Mouse (Mus musculus): ENCODE data around the gene Fam53b. TPM values are rescaled to one million over a fixed set of nuclear protein-coding genes. Genes with fewer than 3 reads are reported as not detected.

Gene Fam53b
- polyA plus RNA-seq, 1 experiment = 26.5 TPM

- Histone ChIP-seq H3ac (ENCODE audit: control insufficient read depth, insufficient read length) (no peak overlapping the region), H3K4me2 (ENCODE audit: low read depth) (no peak overlapping the region), H3K79me2 (ENCODE audit: control insufficient read depth, insufficient read depth) (no peaks in the 10 kb centered on the region), H3K4me3 (no peak overlapping the region), H3K36me3 (ENCODE audit: control insufficient read depth, insufficient read depth) (no peaks in the 10 kb centered on the region), H3K27me3 (ENCODE audit: control insufficient read depth, insufficient read depth, insufficient read length) (no peaks in the 10 kb centered on the region)
- TF ChIP-seq POLR2AphosphoS2 (IDR thresholded peaks at IDR 0.05; ENCODE audit: insufficient read length, low read depth) = no peak
- no peak for TF ChIP-seq TCF12 (IDR thresholded peaks at IDR 0.05; ENCODE audit: insufficient read depth, poor library complexity, severe bottlenecking)
- no peak for TF ChIP-seq TCF3 (IDR thresholded peaks at IDR 0.05; ENCODE audit: insufficient read length, low read depth)
- TF ChIP-seq REST (IDR thresholded peaks at IDR 0.05; ENCODE audit: insufficient read depth, insufficient read length) = no peak
- no peak for TF ChIP-seq MAX (IDR thresholded peaks at IDR 0.05; ENCODE audit: low read depth)
- TF ChIP-seq E2F4 (IDR thresholded peaks at IDR 0.05; ENCODE audit: insufficient read depth) = no peak
- no peak for TF ChIP-seq MYOD1 (IDR thresholded peaks at IDR 0.05; ENCODE audit: control insufficient read depth in 1 of 3, insufficient read length in 2 of 3, low read depth in 2 of 3)
- no peak for TF ChIP-seq CEBPB (IDR thresholded peaks at IDR 0.05; ENCODE audit: insufficient read depth, poor library complexity, severe bottlenecking)
- TF ChIP-seq USF1 (IDR thresholded peaks at IDR 0.05; ENCODE audit: low read depth) = no peak
- TF ChIP-seq SRF (IDR thresholded peaks at IDR 0.05; ENCODE audit: control insufficient read depth, insufficient read length, low read depth) = no peak
- no peak for TF ChIP-seq MYOG (IDR thresholded peaks at IDR 0.05; ENCODE audit: control insufficient read depth in 1 of 3, insufficient read depth in 1 of 3, insufficient read length in 2 of 3, low read depth in 2 of 3)
- TF ChIP-seq POLR2A (IDR thresholded peaks at IDR 0.05; ENCODE audit: insufficient read length, low read depth) = no peak
Measured at GRCm38 (mm10) chr7:132735145-132735544, 78.5 kb downstream of the Fam53b start.

GRCm38 (mm10) chr7:132734222-132734621 is 79.5 kb downstream of the Fam53b start:
- Histone ChIP-seq H3K79me2 (ENCODE audit: control insufficient read depth, insufficient read depth) (no peaks in the 10 kb centered on the region), H3ac (ENCODE audit: control insufficient read depth, insufficient read length) (no peak overlapping the region), H3K27me3 (ENCODE audit: control insufficient read depth, insufficient read depth, insufficient read length) (no peaks in the 10 kb centered on the region), H3K4me3 (no peak overlapping the region), H3K36me3 (ENCODE audit: control insufficient read depth, insufficient read depth) (no peaks in the 10 kb centered on the region), H3K4me2 (ENCODE audit: low read depth) (no peak overlapping the region)
- TF ChIP-seq POLR2AphosphoS2 (IDR thresholded peaks at IDR 0.05; ENCODE audit: insufficient read length, low read depth) = no peak
- no peak for TF ChIP-seq TCF3 (IDR thresholded peaks at IDR 0.05; ENCODE audit: insufficient read length, low read depth)
- TF ChIP-seq MYOG (IDR thresholded peaks at IDR 0.05; ENCODE audit: control insufficient read depth in 1 of 3, insufficient read depth in 1 of 3, insufficient read length in 2 of 3, low read depth in 2 of 3) = no peak
- no peak for TF ChIP-seq MYOD1 (IDR thresholded peaks at IDR 0.05; ENCODE audit: control insufficient read depth in 1 of 3, insufficient read length in 2 of 3, low read depth in 2 of 3)
- no peak for TF ChIP-seq CEBPB (IDR thresholded peaks at IDR 0.05; ENCODE audit: insufficient read depth, poor library complexity, severe bottlenecking)
- TF ChIP-seq SRF (IDR thresholded peaks at IDR 0.05; ENCODE audit: control insufficient read depth, insufficient read length, low read depth) = no peak
- TF ChIP-seq REST (IDR thresholded peaks at IDR 0.05; ENCODE audit: insufficient read depth, insufficient read length) = no peak
- no peak for TF ChIP-seq MAX (IDR thresholded peaks at IDR 0.05; ENCODE audit: low read depth)
- TF ChIP-seq E2F4 (IDR thresholded peaks at IDR 0.05; ENCODE audit: insufficient read depth) = no peak
- TF ChIP-seq TCF12 (IDR thresholded peaks at IDR 0.05; ENCODE audit: insufficient read depth, poor library complexity, severe bottlenecking) = no peak
- no peak for TF ChIP-seq USF1 (IDR thresholded peaks at IDR 0.05; ENCODE audit: low read depth)
- TF ChIP-seq POLR2A (IDR thresholded peaks at IDR 0.05; ENCODE audit: insufficient read length, low read depth) = no peak

GRCm38 (mm10) chr7:132733521-132733920 is 80.2 kb downstream of the Fam53b start:
- Histone ChIP-seq H3K27me3 (ENCODE audit: control insufficient read depth, insufficient read depth, insufficient read length) (no peaks in the 10 kb centered on the region), H3K4me3 (no peak overlapping the region), H3K79me2 (ENCODE audit: control insufficient read depth, insufficient read depth) (no peaks in the 10 kb centered on the region), H3ac (ENCODE audit: control insufficient read depth, insufficient read length) (no peak overlapping the region), H3K4me2 (ENCODE audit: low read depth) (no peak overlapping the region), H3K36me3 (ENCODE audit: control insufficient read depth, insufficient read depth) (no peaks in the 10 kb centered on the region)
- TF ChIP-seq TCF3 (IDR thresholded peaks at IDR 0.05; ENCODE audit: insufficient read length, low read depth) (no peak), MAX (IDR thresholded peaks at IDR 0.05; ENCODE audit: low read depth) (no peak), SRF (IDR thresholded peaks at IDR 0.05; ENCODE audit: control insufficient read depth, insufficient read length, low read depth) (no peak), POLR2AphosphoS2 (IDR thresholded peaks at IDR 0.05; ENCODE audit: insufficient read length, low read depth) (no peak)

GRCm38 (mm10) chr7:132732136-132732789 is 81.4 kb downstream of the Fam53b start:
- H3K36me3 ChIP-seq (ENCODE audit: control insufficient read depth, insufficient read depth) = no peaks in the 10 kb centered on the region
- H3K79me2 ChIP-seq (ENCODE audit: control insufficient read depth, insufficient read depth) = no peaks in the 10 kb centered on the region
- H3K4me2 ChIP-seq (ENCODE audit: low read depth) = no peak overlapping the region
- H3K27me3 ChIP-seq (ENCODE audit: control insufficient read depth, insufficient read depth, insufficient read length) = no peaks in the 10 kb centered on the region
- TF ChIP-seq MAX (IDR thresholded peaks at IDR 0.05; ENCODE audit: low read depth) (no peak), MYOD1 (IDR thresholded peaks at IDR 0.05; ENCODE audit: control insufficient read depth in 1 of 3, insufficient read length in 2 of 3, low read depth in 2 of 3) (no peak), USF1 (IDR thresholded peaks at IDR 0.05; ENCODE audit: low read depth) (no peak), POLR2AphosphoS2 (IDR thresholded peaks at IDR 0.05; ENCODE audit: insufficient read length, low read depth) (no peak), REST (IDR thresholded peaks at IDR 0.05; ENCODE audit: insufficient read depth, insufficient read length) (no peak), TCF12 (IDR thresholded peaks at IDR 0.05; ENCODE audit: insufficient read depth, poor library complexity, severe bottlenecking) (no peak), MYOG (IDR thresholded peaks at IDR 0.05; ENCODE audit: control insufficient read depth in 1 of 3, insufficient read depth in 1 of 3, insufficient read length in 2 of 3, low read depth in 2 of 3) (no peak), SRF (IDR thresholded peaks at IDR 0.05; ENCODE audit: control insufficient read depth, insufficient read length, low read depth) (no peak), POLR2A (IDR thresholded peaks at IDR 0.05; ENCODE audit: insufficient read length, low read depth) (no peak)
- H3K4me3 ChIP-seq = no peak overlapping the region
- no peak overlapping the region for H3ac ChIP-seq (ENCODE audit: control insufficient read depth, insufficient read length)

GRCm38 (mm10) chr7:132731558-132731957 is 82.1 kb downstream of the Fam53b start:
- Histone ChIP-seq H3ac (ENCODE audit: control insufficient read depth, insufficient read length) (no peak overlapping the region), H3K79me2 (ENCODE audit: control insufficient read depth, insufficient read depth) (no peaks in the 10 kb centered on the region), H3K27me3 (ENCODE audit: control insufficient read depth, insufficient read depth, insufficient read length) (no peaks in the 10 kb centered on the region), H3K4me3 (no peak overlapping the region), H3K36me3 (ENCODE audit: control insufficient read depth, insufficient read depth) (no peaks in the 10 kb centered on the region), H3K4me2 (ENCODE audit: low read depth) (no peak overlapping the region)
- TF ChIP-seq POLR2AphosphoS2 (IDR thresholded peaks at IDR 0.05; ENCODE audit: insufficient read length, low read depth) (no peak), MYOG (IDR thresholded peaks at IDR 0.05; ENCODE audit: control insufficient read depth in 1 of 3, insufficient read depth in 1 of 3, insufficient read length in 2 of 3, low read depth in 2 of 3) (no peak), MAX (IDR thresholded peaks at IDR 0.05; ENCODE audit: low read depth) (no peak), TCF12 (IDR thresholded peaks at IDR 0.05; ENCODE audit: insufficient read depth, poor library complexity, severe bottlenecking) (no peak), MYOD1 (IDR thresholded peaks at IDR 0.05; ENCODE audit: control insufficient read depth in 1 of 3, insufficient read length in 2 of 3, low read depth in 2 of 3) (no peak), SRF (IDR thresholded peaks at IDR 0.05; ENCODE audit: control insufficient read depth, insufficient read length, low read depth) (no peak), REST (IDR thresholded peaks at IDR 0.05; ENCODE audit: insufficient read depth, insufficient read length) (no peak), E2F4 (IDR thresholded peaks at IDR 0.05; ENCODE audit: insufficient read depth) (no peak), TCF3 (IDR thresholded peaks at IDR 0.05; ENCODE audit: insufficient read length, low read depth) (no peak), CEBPB (IDR thresholded peaks at IDR 0.05; ENCODE audit: insufficient read depth, poor library complexity, severe bottlenecking) (no peak), POLR2A (IDR thresholded peaks at IDR 0.05; ENCODE audit: insufficient read length, low read depth) (no peak), USF1 (IDR thresholded peaks at IDR 0.05; ENCODE audit: low read depth) (no peak)
